Mouse (Mus musculus): ENCODE results near the gene Slc8a2.

GRCm38 (mm10) chr7:16120262-16120600, 9.4 kb upstream of the Slc8a2 start:
- TF ChIP-seq CTCF (conservative IDR thresholded peaks at IDR 0.05; ENCODE audit: insufficient read depth, insufficient read length, low read depth, low read length) (no peak), POLR2A (IDR thresholded peaks at IDR 0.05; ENCODE audit: low read depth, low read length) (no peak)
